Mouse (Mus musculus) liver, adult 2 months (tissue): ENCODE measurements at regions not wholly inside any gene's neighbourhood (a gene's known extent, or its start where the extent isn't known, plus 50 kb on each side); places are given as distances from the start of the nearest gene placed in this dataset.
A peak's percentile ranks its signal among the peaks of the same experiment; 100 is the strongest.

ENCODE experiments used
- DNase-seq: peaks from one replicate; pipeline ENCODE4 v3.0.0-alpha.2; 2011; ENCODE audit warnings: low read depth, low spot score; ENCODE audit errors: extremely low read depth
- H3K27ac ChIP-seq: fragments of 200-500 bp; replicated peaks from 2 replicates; pipeline ENCODE4 v1.5.1; 2012; ENCODE audit warnings: low read depth, mild to moderate bottlenecking, control low read depth, inconsistent platforms, low read length; ENCODE audit not compliant: insufficient read depth
- H3K27me3 ChIP-seq: fragments of 200-500 bp; 2 replicates; pipeline ENCODE4 v1.6.1; 2012; ENCODE audit warnings: mild to moderate bottlenecking, moderate library complexity, low read length, inconsistent platforms; ENCODE audit not compliant: control insufficient read depth, insufficient read depth
- H3K36me3 ChIP-seq: fragments of 200-500 bp; 2 replicates; pipeline ENCODE4 v1.6.1; 2012; ENCODE audit warnings: low read length, inconsistent platforms; ENCODE audit not compliant: control insufficient read depth, insufficient read depth
- H3K4me1 ChIP-seq: fragments of 200-500 bp; 2 replicates; pipeline ENCODE4 v1.6.1; 2011; ENCODE audit warnings: low read length; ENCODE audit not compliant: control insufficient read depth, insufficient read depth
- H3K4me3 ChIP-seq: fragments of 200-500 bp; 2 replicates; pipeline ENCODE4 v1.5.1; 2011; ENCODE audit warnings: low read depth, mild to moderate bottlenecking, control low read depth, low read length, moderate library complexity; ENCODE audit not compliant: insufficient read depth
- H3K79me2 ChIP-seq: fragments of 200-500 bp; 2 replicates; pipeline ENCODE4 v1.6.1; 2012; ENCODE audit warnings: inconsistent platforms, mild to moderate bottlenecking, low read length, moderate library complexity; ENCODE audit not compliant: control insufficient read depth, insufficient read depth
- H3K9ac ChIP-seq: fragments of 200-500 bp; 2 replicates; pipeline ENCODE4 v1.6.1; 2012; ENCODE audit warnings: low read depth, mild to moderate bottlenecking, control low read depth, inconsistent platforms, low read length
- CTCF ChIP-seq: fragments of 200-500 bp; IDR thresholded peaks from 2 replicates; pipeline ENCODE4 v1.5.1; 2011; ENCODE audit warnings: low read depth, low read length, control low read depth
- POLR2A ChIP-seq: fragments of 200-500 bp; IDR thresholded peaks from 2 replicates; pipeline ENCODE4 v1.6.1; 2011; ENCODE audit warnings: low read length, control low read depth; ENCODE audit not compliant: insufficient read depth; ENCODE audit errors: extremely low read depth
- WGBS: fragments of 180-500 bp; shearing (Covaris S2); methylation state at CpG from one replicate; pipeline ENCODE4 v1.1.7; 2018; 5-methylcytosine and 5-hydroxymethylcytosine counted together

DNA sequence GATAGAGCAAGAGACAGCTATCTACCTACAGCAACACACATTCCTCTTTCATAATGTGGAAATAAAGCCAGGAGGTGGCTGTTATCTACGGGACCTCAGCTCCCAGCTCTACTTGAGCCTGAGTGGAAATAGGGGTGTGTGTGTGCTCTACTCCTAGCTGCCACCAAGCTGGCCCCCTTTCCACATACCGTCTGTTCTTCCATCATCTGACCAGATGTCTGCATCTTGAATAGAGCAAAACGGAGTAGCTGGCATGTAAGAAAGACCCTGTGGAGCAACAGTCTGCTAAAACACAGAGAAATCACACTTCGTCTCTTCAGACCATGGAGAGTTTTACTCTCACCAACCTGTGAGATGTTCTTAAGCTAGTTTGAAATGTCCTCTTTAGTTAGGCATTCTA lies 454.9 kb downstream of the 1700129C05Rik start:
- Histone ChIP-seq H3K79me2 (no peaks in the 10 kb centered on the region), H3K27ac (no peak overlapping the region), H3K4me3 (no peak overlapping the region), H3K9ac (no peak overlapping the region), H3K36me3 (no peaks in the 10 kb centered on the region), H3K27me3 (no peaks in the 10 kb centered on the region), H3K4me1 (no peaks in the 10 kb centered on the region)
- WGBS: 85% methylated on average over 4 of the region's 4 CpGs
- TF ChIP-seq POLR2A (no peak), CTCF (no peak)
- no peak for DNase-seq

DNA sequence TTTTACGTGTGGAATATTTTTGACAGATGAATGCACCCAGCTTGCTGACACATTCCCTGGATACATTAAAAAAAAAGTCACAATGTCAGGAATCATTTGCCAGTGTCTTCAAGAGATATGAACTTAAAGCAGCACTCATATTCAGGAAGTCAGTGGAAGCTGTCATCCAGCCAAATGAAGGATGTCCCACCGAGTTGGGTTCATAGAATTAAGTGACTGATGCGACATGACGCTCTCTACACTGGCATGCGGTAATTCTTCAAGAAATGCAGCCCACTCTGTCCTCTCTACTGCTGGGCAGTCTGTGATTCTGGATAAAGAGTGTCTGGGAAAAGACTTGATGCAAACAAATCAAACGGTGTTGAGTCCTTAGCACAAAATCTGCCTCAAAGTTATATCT lies 463.9 kb downstream of the 1700129C05Rik start:
- 68% methylated on average over 6 of the region's 6 CpGs for WGBS

GRCm38 (mm10) chr14:58678126-58678656 lies 464.5 kb downstream of the 1700129C05Rik start:
- H3K4me1 ChIP-seq: no peaks in the 10 kb centered on the region
- no peaks in the 10 kb centered on the region for H3K79me2 ChIP-seq
- no peak overlapping the region for H3K27ac ChIP-seq
- H3K4me3 ChIP-seq: no peak overlapping the region
- no peaks in the 10 kb centered on the region for H3K27me3 ChIP-seq
- H3K36me3 ChIP-seq: no peaks in the 10 kb centered on the region
- WGBS: 65% methylated on average over 11 of the region's 11 CpGs
- no peak for DNase-seq
- no peak overlapping the region for H3K9ac ChIP-seq
- no peak for TF ChIP-seq CTCF
- TF ChIP-seq POLR2A: no peak

More for the DNA sequence above, 463.9 kb downstream of the 1700129C05Rik start:
- TF ChIP-seq POLR2A (no peak), CTCF (no peak)
- Histone ChIP-seq H3K4me1 (no peaks in the 10 kb centered on the region), H3K36me3 (no peaks in the 10 kb centered on the region), H3K79me2 (no peaks in the 10 kb centered on the region), H3K4me3 (no peak overlapping the region), H3K27me3 (no peaks in the 10 kb centered on the region), H3K27ac (no peak overlapping the region), H3K9ac (no peak overlapping the region)
- DNase-seq: no peak

GRCm38 (mm10) chr14:58675146-58675545 lies 467.5 kb downstream of the 1700129C05Rik start:
- Histone ChIP-seq H3K79me2 (no peaks in the 10 kb centered on the region), H3K27me3 (no peaks in the 10 kb centered on the region), H3K9ac (no peak overlapping the region), H3K4me3 (no peak overlapping the region), H3K27ac (no peak overlapping the region), H3K36me3 (no peaks in the 10 kb centered on the region), H3K4me1 (no peaks in the 10 kb centered on the region)
- DNase-seq: no peak
- 89% methylated on average over 3 of the region's 3 CpGs for WGBS
- TF ChIP-seq CTCF: no peak
- TF ChIP-seq POLR2A: no peak

- no peak for DNase-seq
- Histone ChIP-seq H3K27ac (no peak overlapping the region), H3K4me1 (no peaks in the 10 kb centered on the region), H3K79me2 (no peaks in the 10 kb centered on the region), H3K4me3 (no peak overlapping the region), H3K36me3 (no peaks in the 10 kb centered on the region), H3K9ac (no peak overlapping the region), H3K27me3 (no peaks in the 10 kb centered on the region)
- TF ChIP-seq POLR2A (no peak), CTCF (peak; percentile 40; the same call in 1 of the 2 replicates)
- 21% methylated on average over 1 of the region's 1 CpGs for WGBS
These were observed 478.7 kb downstream of the 1700129C05Rik start for GRCm38 (mm10) chr14:58663946-58664345.

GRCm38 (mm10) chr14:58662601-58663000 lies 480.1 kb downstream of the 1700129C05Rik start:
- DNase-seq: no peak
- Histone ChIP-seq H3K9ac (no peak overlapping the region), H3K27ac (no peak overlapping the region), H3K4me3 (no peak overlapping the region), H3K36me3 (no peaks in the 10 kb centered on the region), H3K79me2 (no peaks in the 10 kb centered on the region), H3K4me1 (no peaks in the 10 kb centered on the region), H3K27me3 (no peaks in the 10 kb centered on the region)
- 73% methylated on average over 5 of the region's 5 CpGs for WGBS
- TF ChIP-seq CTCF (no peak), POLR2A (no peak)
